Mouse (Mus musculus) ES-E14 (cell line): ENCODE results near the gene Hnf1a. TPM values are rescaled to one million over a fixed set of nuclear protein-coding genes. Genes with fewer than 3 reads are reported as not detected.

ENCODE experiments used
- DNase-seq: peaks from one replicate; pipeline ENCODE4 v3.0.0-alpha.2; 2013; ENCODE audit warnings: low read depth, low spot score
- H3K27ac ChIP-seq: 2 replicates; pipeline ENCODE4 v1.5.1; 2012; ENCODE audit warnings: low read depth, mild to moderate bottlenecking, low read length, moderate library complexity, mixed read lengths; ENCODE audit not compliant: poor library complexity, insufficient read depth, severe bottlenecking
- H3K36me3 ChIP-seq: 2 replicates; pipeline ENCODE4 v1.6.1; 2012; ENCODE audit warnings: mild to moderate bottlenecking, low read length, moderate library complexity, mixed read lengths; ENCODE audit not compliant: control insufficient read depth, poor library complexity, insufficient read depth, severe bottlenecking
- H3K4me1 ChIP-seq, 2 experiments: fragments of 150-350 bp in 1 of 2; sonication (generic) in 1 of 2; 2 replicates each; pipeline ENCODE4 v1.6.1; 2012; ENCODE audit warnings: low read length in 2 of 2, mild to moderate bottlenecking in 1 of 2, mixed read lengths in 1 of 2; ENCODE audit not compliant: control insufficient read depth in 2 of 2, insufficient read depth in 2 of 2, poor library complexity in 1 of 2
- H3K4me3 ChIP-seq, 2 experiments: fragments of 150-350 bp in 1 of 2; sonication (generic) in 1 of 2; 2 replicates each; pipeline ENCODE4 v1.5.1; 2012; ENCODE audit warnings: low read length in 2 of 2, low read depth in 1 of 2, mild to moderate bottlenecking in 1 of 2, mixed read lengths in 1 of 2; ENCODE audit not compliant: insufficient read depth in 1 of 2, poor library complexity in 1 of 2, severe bottlenecking in 1 of 2
- H3K9ac ChIP-seq: 2 replicates; pipeline ENCODE4 v1.6.1; 2012; ENCODE audit warnings: low read depth, mild to moderate bottlenecking, low read length, mixed read lengths; ENCODE audit not compliant: poor library complexity, insufficient read depth, severe bottlenecking
- H3K9me3 ChIP-seq: fragments of 150-350 bp; sonication (generic); 2 replicates; pipeline ENCODE4 v1.6.1; 2012; ENCODE audit warnings: low read depth, mild to moderate bottlenecking, low read length; ENCODE audit not compliant: control insufficient read depth, insufficient read depth
- CHD2 ChIP-seq: IDR thresholded peaks from 2 replicates; pipeline ENCODE4 v1.6.1; 2014; ENCODE audit warnings: mild to moderate bottlenecking, low read depth, low read length, inconsistent platforms
- HCFC1 ChIP-seq: IDR thresholded peaks from 2 replicates; pipeline ENCODE4 v1.6.1; 2012; ENCODE audit warnings: low read length, inconsistent platforms, borderline replicate concordance; ENCODE audit not compliant: insufficient read depth
- MAFK ChIP-seq: IDR thresholded peaks from 2 replicates; pipeline ENCODE4 v1.6.1; 2014; ENCODE audit warnings: mild to moderate bottlenecking, low read depth, low read length, inconsistent platforms; ENCODE audit not compliant: insufficient read depth
- ZC3H11A ChIP-seq: IDR thresholded peaks from 2 replicates; pipeline ENCODE4 v1.6.1; 2012; ENCODE audit warnings: low read depth, mild to moderate bottlenecking, inconsistent platforms, low read length, borderline replicate concordance
- ZNF384 ChIP-seq: IDR thresholded peaks from 2 replicates; pipeline ENCODE4 v1.6.1; 2012; ENCODE audit warnings: low read depth, low read length, inconsistent platforms
- in situ Hi-C, 2 experiments: fragments of 600-800 bp; cut with MboI; formaldehyde crosslinking; loops; one replicate each; pipeline ENCODE4 v1.15.1; 2025; ENCODE audit warnings: low sequenced_read_pairs in 2 of 2, inconsistent platforms in 1 of 2; ENCODE audit not compliant: unreplicated experiment in 2 of 2
- total RNA-seq: library from RNA; depleted of rRNA; stranded (reverse); fragments of 300-350 nt; gene quantifications from 2 replicates; pipeline ENCODE4 v1.2.3, GENCODE M21; 2012; rRNA removed

Hnf1a gene
- total RNA-seq, 1 experiment = 2.0 TPM

- Histone ChIP-seq H3K4me3 (peak overlapping the region in 1 of 2 experiments; percentile 16; a peak in 1 of 4 replicates), H3K36me3 (no peaks in the 10 kb centered on the region), H3K9ac (peak overlapping the region; percentile 17; the same call in 1 of the 2 replicates), H3K9me3 (no peaks in the 10 kb centered on the region), H3K4me1 (peaks cover 4 to 8% of the 10 kb centered on the region in 2 experiments; a peak in 3 of 4 replicates), H3K27ac (no peak overlapping the region)
- TF ChIP-seq CHD2 = no peak
- no peak for TF ChIP-seq HCFC1
- TF ChIP-seq ZC3H11A = no peak
- TF ChIP-seq MAFK = no peak
- no peak for TF ChIP-seq ZNF384
- no peak for DNase-seq
- in situ Hi-C loops = no loop called here
Observed at GRCm38 (mm10) chr5:114913686-114914085, 57.2 kb downstream of the Hnf1a start.

- in situ Hi-C loops = no loop called here
- peak overlapping the region; percentile 87 for H3K27ac ChIP-seq
- H3K9me3 ChIP-seq = no peaks in the 10 kb centered on the region
- peak; percentile 47 for DNase-seq
- peak overlapping the region; percentile 85 for H3K9ac ChIP-seq
- H3K4me3 ChIP-seq = peak overlapping the region; percentile 65 to 71
- H3K36me3 ChIP-seq = no peaks in the 10 kb centered on the region
- no peak for TF ChIP-seq CHD2
- TF ChIP-seq ZC3H11A = no peak
- no peak for TF ChIP-seq MAFK
- TF ChIP-seq ZNF384 = no peak
- TF ChIP-seq HCFC1 = no peak
- H3K4me1 ChIP-seq = peaks cover 2 to 8% of the 10 kb centered on the region in 2 experiments; a peak in 2 of 4 replicates
Observed at GRCm38 (mm10) chr5:114908598-114909305, 62.1 kb downstream of the Hnf1a start.

GRCm38 (mm10) chr5:114902413-114902812 lies 68.5 kb downstream of the Hnf1a start:
- in situ Hi-C loops = no loop called here
- Histone ChIP-seq H3K4me1 (peaks cover 0 to 13% of the 10 kb centered on the region in 2 experiments; a peak in 2 of 4 replicates), H3K9ac (no peak overlapping the region), H3K9me3 (no peaks in the 10 kb centered on the region), H3K27ac (no peak overlapping the region), H3K4me3 (no peak overlapping the region), H3K36me3 (no peaks in the 10 kb centered on the region)
- TF ChIP-seq ZNF384 (no peak), ZC3H11A (peak; percentile 18; the same call in 1 of the 2 replicates), MAFK (no peak)
- peak; percentile 49 for DNase-seq

Other genes with a start within 250 kb of the Hnf1a start
- 62.4 and 66.4 TPM in 2 replicates for gene Ankrd13a, start 196.4 kb downstream of the Hnf1a start, total RNA-seq
- gene Git2, start 195.6 kb downstream of the Hnf1a start, total RNA-seq = 29.8 and 30.3 TPM in 2 replicates
- 103 and 139 TPM in 2 replicates for gene 1500011B03Rik, start 147.6 kb downstream of the Hnf1a start, total RNA-seq
- not detected in 2 replicates for gene 4930519G04Rik, start 117.4 kb downstream of the Hnf1a start, total RNA-seq
- gene Gm9936, start 112.4 kb downstream of the Hnf1a start, total RNA-seq = 0.05 TPM in 1 of 2 replicates, not detected in the other
- gene Oasl2, start 74.2 kb downstream of the Hnf1a start, total RNA-seq = 0.85 and 1.1 TPM in 2 replicates
- gene Oasl1, start 47.9 kb downstream of the Hnf1a start, total RNA-seq = 0.27 and 0.95 TPM in 2 replicates
- 16.7 and 24.4 TPM in 2 replicates for gene 2210016L21Rik, start 28.9 kb downstream of the Hnf1a start, total RNA-seq
- 56.1 and 72.5 TPM in 2 replicates for gene Sppl3, start 40.0 kb upstream of the Hnf1a start, total RNA-seq
- gene Gm10401, start 127.2 kb upstream of the Hnf1a start, total RNA-seq = 5.8 and 7.7 TPM in 2 replicates
- gene Acads, start 148.3 kb upstream of the Hnf1a start, total RNA-seq = 41.1 and 43.6 TPM in 2 replicates
- gene Unc119b, start 163.9 kb upstream of the Hnf1a start, total RNA-seq = 27.1 and 27.5 TPM in 2 replicates
- 191 and 272 TPM in 2 replicates for gene Mlec, start 187.1 kb upstream of the Hnf1a start, total RNA-seq
- gene Cabp1, start 223.3 kb upstream of the Hnf1a start, total RNA-seq = 14.9 and 25.2 TPM in 2 replicates